Mouse (Mus musculus) hindbrain, embryonic 13.5 days (tissue): ENCODE results near the gene AC170998.1. TPM values are rescaled to one million over a fixed set of nuclear protein-coding genes. Genes with fewer than 3 reads are reported as not detected.
"Not testable (repeated sequence)": the region's sequence is repeated elsewhere in the genome, so short reads cannot be mapped to it uniquely, and the experiment has no call there.

ENCODE experiments used
- ATAC-seq: fragments of 200-750 bp; cut with Nextera tagmentation; 2 replicates; pipeline ENCODE4 v1.8.0; 2017; ENCODE audit warnings: moderate TSS enrichment; ENCODE audit not compliant: low FRiP score
- H3K27ac ChIP-seq: fragments of 300-500 bp; sonication (generic); 2 replicates; pipeline ENCODE4 v1.5.1; 2015; ENCODE audit warnings: inconsistent platforms, mild to moderate bottlenecking, moderate library complexity
- H3K27me3 ChIP-seq: fragments of 300-500 bp; sonication (generic); 2 replicates; pipeline ENCODE4 v1.6.1; 2015; ENCODE audit warnings: mild to moderate bottlenecking, inconsistent platforms
- H3K36me3 ChIP-seq: fragments of 300-500 bp; sonication (generic); 2 replicates; pipeline ENCODE4 v1.6.1; 2015; ENCODE audit warnings: mild to moderate bottlenecking, inconsistent platforms
- H3K4me1 ChIP-seq: fragments of 300-500 bp; sonication (generic); replicated peaks from 2 replicates; pipeline ENCODE4 v1.6.1; 2015; ENCODE audit warnings: inconsistent platforms
- H3K4me2 ChIP-seq: fragments of 300-500 bp; sonication (generic); 2 replicates; pipeline ENCODE4 v1.6.1; 2015; ENCODE audit warnings: inconsistent platforms, mild to moderate bottlenecking, moderate library complexity
- H3K4me3 ChIP-seq: fragments of 300-500 bp; sonication (generic); 2 replicates; pipeline ENCODE4 v1.5.1; 2015; ENCODE audit warnings: mild to moderate bottlenecking, inconsistent platforms
- H3K9ac ChIP-seq: fragments of 300-500 bp; sonication (generic); 2 replicates; pipeline ENCODE4 v1.6.1; 2015; ENCODE audit warnings: mild to moderate bottlenecking, inconsistent platforms
- H3K9me3 ChIP-seq: fragments of 300-500 bp; sonication (generic); 2 replicates; pipeline ENCODE4 v1.6.1; 2016; ENCODE audit warnings: inconsistent platforms
- WGBS: fragments of 180-500 bp; shearing (Covaris S2); methylation state at CpG from one replicate; pipeline ENCODE4 v1.1.7; 2015; 5-methylcytosine and 5-hydroxymethylcytosine counted together
- polyA plus RNA-seq: library from polyadenylated mRNA; unstranded; fragments of >200 nt; fragmentation: Nextera tagmentation; extraction: Ambion mirVana; gene quantifications from 2 replicates; pipeline ENCODE4 v1.2.1, GENCODE M21; 2015

AC170998.1 gene
- polyA plus RNA-seq, 1 experiment from 2014 or later: 2.2 TPM

GRCm38 (mm10) chr17:28709552-28710290 lies 16.2 kb upstream of the AC170998.1 start:
- WGBS: 92% methylated on average over 8 of the region's 8 CpGs
- no peak overlapping the region for H3K9ac ChIP-seq

GRCm38 (mm10) chr17:28710291-28710688 lies 15.6 kb upstream of the AC170998.1 start:
- no peak overlapping the region for H3K9ac ChIP-seq
- 93% methylated on average over 8 of the region's 8 CpGs for WGBS
- peaks cover 13% of the 10 kb centered on the region for H3K4me1 ChIP-seq
- H3K4me3 ChIP-seq: no peak overlapping the region
- H3K36me3 ChIP-seq: peaks cover 18% of the 10 kb centered on the region
- H3K9me3 ChIP-seq: no peaks in the 10 kb centered on the region
- H3K4me2 ChIP-seq: no peak overlapping the region
- no peaks in the 10 kb centered on the region for H3K27me3 ChIP-seq
- no peak for ATAC-seq
- no peak overlapping the region for H3K27ac ChIP-seq

More at GRCm38 (mm10) chr17:28709552-28710290, 16.2 kb upstream of the AC170998.1 start:
- Histone ChIP-seq H3K4me1 (peaks cover 13% of the 10 kb centered on the region), H3K27me3 (no peaks in the 10 kb centered on the region), H3K27ac (no peak overlapping the region), H3K9me3 (no peaks in the 10 kb centered on the region), H3K4me2 (no peak overlapping the region), H3K36me3 (peaks cover 12% of the 10 kb centered on the region), H3K4me3 (no peak overlapping the region)
- no peak for ATAC-seq

GRCm38 (mm10) chr17:28711237-28711636 lies 14.6 kb upstream of the AC170998.1 start:
- no peak for ATAC-seq
- Histone ChIP-seq H3K4me2 (no peak overlapping the region), H3K36me3 (peaks cover 27% of the 10 kb centered on the region), H3K27me3 (no peaks in the 10 kb centered on the region), H3K4me1 (peaks cover 13% of the 10 kb centered on the region), H3K27ac (no peak overlapping the region), H3K9me3 (no peaks in the 10 kb centered on the region), H3K9ac (no peak overlapping the region), H3K4me3 (no peak overlapping the region)
- 90% methylated on average over 6 of the region's 6 CpGs for WGBS

GRCm38 (mm10) chr17:28712305-28712704 lies 13.6 kb upstream of the AC170998.1 start:
- ATAC-seq: no peak
- WGBS: 90% methylated on average over 6 of the region's 6 CpGs
- Histone ChIP-seq H3K4me2 (no peak overlapping the region), H3K36me3 (peaks cover 38% of the 10 kb centered on the region), H3K9ac (no peak overlapping the region), H3K27me3 (no peaks in the 10 kb centered on the region), H3K4me3 (no peak overlapping the region), H3K9me3 (no peaks in the 10 kb centered on the region), H3K27ac (no peak overlapping the region), H3K4me1 (peaks cover 9% of the 10 kb centered on the region)

GRCm38 (mm10) chr17:28714006-28714405 lies 11.9 kb upstream of the AC170998.1 start:
- H3K4me2 ChIP-seq: no peak overlapping the region
- no peaks in the 10 kb centered on the region for H3K9me3 ChIP-seq
- peaks cover 49% of the 10 kb centered on the region for H3K36me3 ChIP-seq
- H3K27me3 ChIP-seq: no peaks in the 10 kb centered on the region
- no peak for ATAC-seq
- H3K4me3 ChIP-seq: no peak overlapping the region
- H3K9ac ChIP-seq: no peak overlapping the region
- WGBS: 99% methylated on average over 3 of the region's 3 CpGs
- H3K27ac ChIP-seq: no peak overlapping the region
- peaks cover 6% of the 10 kb centered on the region for H3K4me1 ChIP-seq

GRCm38 (mm10) chr17:28715832-28716548 lies 9.9 kb upstream of the AC170998.1 start:
- Histone ChIP-seq H3K4me1 (no peaks in the 10 kb centered on the region), H3K27ac (no peak overlapping the region), H3K27me3 (no peaks in the 10 kb centered on the region), H3K36me3 (peaks cover 59% of the 10 kb centered on the region), H3K9me3 (no peaks in the 10 kb centered on the region), H3K4me2 (no peak overlapping the region), H3K4me3 (no peak overlapping the region), H3K9ac (no peak overlapping the region)
- 84% methylated on average over 6 of the region's 7 CpGs for WGBS
- no peak for ATAC-seq

GRCm38 (mm10) chr17:28717535-28717934 lies 8.3 kb upstream of the AC170998.1 start:
- Histone ChIP-seq H3K27ac (no peak overlapping the region), H3K4me3 (no peak overlapping the region), H3K9ac (no peak overlapping the region), H3K4me2 (no peak overlapping the region), H3K36me3 (peaks cover 68% of the 10 kb centered on the region), H3K9me3 (no peaks in the 10 kb centered on the region), H3K4me1 (no peaks in the 10 kb centered on the region), H3K27me3 (no peaks in the 10 kb centered on the region)
- WGBS: 76% methylated on average over 3 of the region's 3 CpGs
- ATAC-seq: no peak

- ATAC-seq, H3K4me2 ChIP-seq, H3K9me3 ChIP-seq, H3K4me3 ChIP-seq, H3K4me1 ChIP-seq, H3K9ac ChIP-seq, H3K27ac ChIP-seq, H3K27me3 ChIP-seq: not testable (repeated sequence)
- whole genome bisulfite sequencing: 96% methylated on average over 11 of the region's 11 CpGs
- H3K36me3 ChIP-seq: peaks cover 92% of the 10 kb centered on the region
Observed at GRCm38 (mm10) chr17:28727511-28727910, 1.6 kb downstream of the AC170998.1 start.

- Histone ChIP-seq H3K27me3 (no peaks in the 10 kb centered on the region), H3K9me3 (no peaks in the 10 kb centered on the region), H3K4me3 (no peak overlapping the region), H3K4me1 (peaks cover 7% of the 10 kb centered on the region; the same call in 1 of the 2 replicates), H3K4me2 (no peak overlapping the region), H3K9ac (no peak overlapping the region), H3K27ac (no peak overlapping the region), H3K36me3 (peaks cover 67% of the 10 kb centered on the region)
- ATAC-seq: no peak
- WGBS: 96% methylated on average over 6 of the region's 6 CpGs
Observed at GRCm38 (mm10) chr17:28735317-28736105, 9.6 kb downstream of the AC170998.1 start.

- Histone ChIP-seq H3K27ac (no peak overlapping the region), H3K9me3 (no peaks in the 10 kb centered on the region), H3K4me3 (no peak overlapping the region), H3K36me3 (peaks cover 67% of the 10 kb centered on the region), H3K4me2 (no peak overlapping the region), H3K4me1 (peaks cover 7% of the 10 kb centered on the region; the same call in 1 of the 2 replicates), H3K9ac (no peak overlapping the region), H3K27me3 (no peaks in the 10 kb centered on the region)
- ATAC-seq: no peak
- WGBS: 73% methylated on average over 4 of the region's 4 CpGs
Observed at GRCm38 (mm10) chr17:28736486-28736885, 10.6 kb downstream of the AC170998.1 start.

GRCm38 (mm10) chr17:28737973-28738372 lies 12.1 kb downstream of the AC170998.1 start:
- no peaks in the 10 kb centered on the region for H3K27me3 ChIP-seq
- no peak overlapping the region for H3K4me3 ChIP-seq
- H3K9ac ChIP-seq: no peak overlapping the region
- ATAC-seq: no peak
- H3K36me3 ChIP-seq: peaks cover 67% of the 10 kb centered on the region
- H3K9me3 ChIP-seq: no peaks in the 10 kb centered on the region
- H3K4me2 ChIP-seq: no peak overlapping the region
- H3K4me1 ChIP-seq: peaks cover 7% of the 10 kb centered on the region; the same call in 1 of the 2 replicates
- 88% methylated on average over 4 of the region's 4 CpGs for WGBS
- H3K27ac ChIP-seq: no peak overlapping the region

- Histone ChIP-seq H3K27ac (no peak overlapping the region), H3K36me3 (peaks cover 75% of the 10 kb centered on the region), H3K9ac (no peak overlapping the region), H3K4me2 (no peak overlapping the region), H3K4me1 (peaks cover 7% of the 10 kb centered on the region; the same call in 1 of the 2 replicates), H3K9me3 (no peaks in the 10 kb centered on the region), H3K4me3 (no peak overlapping the region), H3K27me3 (no peaks in the 10 kb centered on the region)
- WGBS: 95% methylated on average over 6 of the region's 6 CpGs
- no peak for ATAC-seq
Observed at GRCm38 (mm10) chr17:28739244-28739643, 13.4 kb downstream of the AC170998.1 start.
